Mouse (Mus musculus) hindbrain, embryonic 16.5 days (tissue): ENCODE measurements at regions not wholly inside any gene's neighbourhood (a gene's known extent, or its start where the extent isn't known, plus 50 kb on each side); places are given as distances from the start of the nearest gene placed in this dataset.
A peak's percentile ranks its signal among the peaks of the same experiment; 100 is the strongest.

ENCODE experiments used
- ATAC-seq: fragments of 200-750 bp; cut with Nextera tagmentation; 2 replicates; pipeline ENCODE4 v1.8.0; 2017; ENCODE audit warnings: moderate TSS enrichment, moderate library complexity
- H3K27ac ChIP-seq: fragments of 300-500 bp; sonication (generic); 2 replicates; pipeline ENCODE4 v1.5.1; 2014; ENCODE audit warnings: low read depth, mild to moderate bottlenecking, control low read depth, low read length, moderate library complexity
- H3K27me3 ChIP-seq: fragments of 300-500 bp; sonication (generic); replicated peaks from 2 replicates; pipeline ENCODE4 v1.6.1; 2014; ENCODE audit warnings: low read length; ENCODE audit not compliant: control insufficient read depth, insufficient read depth
- H3K36me3 ChIP-seq: fragments of 300-500 bp; sonication (generic); 2 replicates; pipeline ENCODE4 v1.6.1; 2014; ENCODE audit warnings: mild to moderate bottlenecking, low read length, moderate library complexity, mixed read lengths; ENCODE audit not compliant: control insufficient read depth, insufficient read depth
- H3K4me1 ChIP-seq: fragments of 300-500 bp; sonication (generic); 2 replicates; pipeline ENCODE4 v1.6.1; 2014; ENCODE audit warnings: low read depth, low read length; ENCODE audit not compliant: control insufficient read depth, insufficient read depth
- H3K4me2 ChIP-seq: fragments of 300-500 bp; sonication (generic); 2 replicates; pipeline ENCODE4 v1.6.1; 2014; ENCODE audit warnings: mild to moderate bottlenecking, low read length, control low read depth, moderate library complexity
- H3K4me3 ChIP-seq: fragments of 300-500 bp; sonication (generic); 2 replicates; pipeline ENCODE4 v1.5.1; 2014; ENCODE audit warnings: mild to moderate bottlenecking, low read length, control low read depth, moderate library complexity
- H3K9ac ChIP-seq: fragments of 300-500 bp; sonication (generic); 2 replicates; pipeline ENCODE4 v1.6.1; 2014; ENCODE audit warnings: low read depth, mild to moderate bottlenecking, control low read depth, low read length, moderate library complexity
- H3K9me3 ChIP-seq: fragments of 300-500 bp; sonication (generic); 2 replicates; pipeline ENCODE4 v1.6.1; 2014; ENCODE audit warnings: mild to moderate bottlenecking, low read length, moderate library complexity; ENCODE audit not compliant: control insufficient read depth
- WGBS: fragments of 180-500 bp; shearing (Covaris S2); extraction: QIAGEN DNeasy Blood & Tissue Kit; methylation state at CpG from one replicate; pipeline ENCODE4 v1.1.7; 2014; 5-methylcytosine and 5-hydroxymethylcytosine counted together

GRCm38 (mm10) chr10:9242596-9243280 is 356.9 kb upstream of the Sash1 start:
- Histone ChIP-seq H3K9me3 (no peaks in the 10 kb centered on the region), H3K4me3 (no peak overlapping the region), H3K9ac (no peak overlapping the region), H3K4me1 (0 out of 2 replicates have a peak, but pooled peaks cover 3% of the 10 kb centered on the region), H3K27ac (no peak overlapping the region), H3K36me3 (no peaks in the 10 kb centered on the region), H3K4me2 (no peak overlapping the region), H3K27me3 (no peaks in the 10 kb centered on the region)
- WGBS: 58% methylated on average over 7 of the region's 7 CpGs
- no peak; the same call in 1 of the 2 replicates for ATAC-seq

GRCm38 (mm10) chr10:9239956-9240355 is 354.1 kb upstream of the Sash1 start:
- no peak overlapping the region for H3K4me3 ChIP-seq
- H3K4me2 ChIP-seq: no peak overlapping the region
- 0 out of 2 replicates have a peak, but pooled peaks cover 3% of the 10 kb centered on the region for H3K4me1 ChIP-seq
- no peak overlapping the region for H3K27ac ChIP-seq
- H3K36me3 ChIP-seq: no peaks in the 10 kb centered on the region
- no peak overlapping the region for H3K9ac ChIP-seq
- H3K9me3 ChIP-seq: no peaks in the 10 kb centered on the region
- no peak for ATAC-seq
- 54% methylated on average over 6 of the region's 6 CpGs for WGBS
- no peaks in the 10 kb centered on the region for H3K27me3 ChIP-seq

DNA sequence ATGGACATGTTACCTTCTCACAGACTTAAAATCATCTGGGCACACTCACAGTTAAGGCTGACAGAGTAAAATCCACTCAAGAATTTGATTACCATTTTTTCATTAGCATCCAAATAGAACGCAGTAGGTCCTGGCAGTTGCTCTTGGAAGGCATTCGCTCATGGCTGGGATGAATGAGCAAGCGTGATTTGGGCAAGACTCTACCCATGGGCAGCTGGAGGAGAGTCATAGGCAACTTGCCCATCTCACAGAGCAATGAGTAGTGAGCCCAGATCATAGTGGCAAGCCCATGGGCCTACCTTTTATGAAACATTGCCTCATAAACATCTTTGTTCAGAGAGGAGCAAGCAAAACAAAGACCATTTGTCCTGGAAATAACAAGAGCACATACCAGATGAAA is 345.9 kb upstream of the Sash1 start:
- no peak overlapping the region for H3K9ac ChIP-seq
- H3K4me2 ChIP-seq: no peak overlapping the region
- H3K27me3 ChIP-seq: no peaks in the 10 kb centered on the region
- no peaks in the 10 kb centered on the region for H3K9me3 ChIP-seq
- H3K27ac ChIP-seq: no peak overlapping the region
- H3K4me1 ChIP-seq: no peaks in the 10 kb centered on the region
- no peaks in the 10 kb centered on the region for H3K36me3 ChIP-seq
- ATAC-seq: peak; percentile 80
- WGBS: 62% methylated on average over 3 of the region's 3 CpGs
- no peak overlapping the region for H3K4me3 ChIP-seq

DNA sequence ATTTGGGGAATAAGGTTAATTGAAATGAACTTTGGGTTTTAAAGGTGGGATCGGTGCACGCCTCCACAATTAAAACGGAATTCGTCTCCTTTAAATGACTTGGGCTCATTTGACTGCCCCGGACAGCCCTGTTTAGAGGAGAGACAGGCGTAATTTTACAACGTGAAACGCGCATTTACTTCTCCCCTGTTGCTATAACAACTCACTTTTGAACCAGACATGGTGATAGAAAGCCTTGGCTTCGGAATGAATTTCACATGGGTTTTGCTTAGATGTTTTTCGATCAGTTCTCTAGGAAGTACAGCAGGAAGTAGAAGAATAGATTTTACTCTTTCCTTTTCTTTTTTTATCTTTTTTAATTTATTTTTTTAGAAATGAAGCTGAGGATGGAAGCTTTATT is 343.2 kb upstream of the Sash1 start:
- no peak overlapping the region for H3K4me2 ChIP-seq
- H3K27ac ChIP-seq: no peak overlapping the region
- no peaks in the 10 kb centered on the region for H3K9me3 ChIP-seq
- H3K9ac ChIP-seq: no peak overlapping the region
- H3K4me1 ChIP-seq: no peaks in the 10 kb centered on the region
- no peaks in the 10 kb centered on the region for H3K36me3 ChIP-seq
- no peak overlapping the region for H3K4me3 ChIP-seq
- no peaks in the 10 kb centered on the region for H3K27me3 ChIP-seq
- 75% methylated on average over 11 of the region's 11 CpGs for WGBS
- no peak for ATAC-seq

- H3K27me3 ChIP-seq: no peaks in the 10 kb centered on the region
- H3K9me3 ChIP-seq: no peaks in the 10 kb centered on the region
- H3K36me3 ChIP-seq: no peaks in the 10 kb centered on the region
- 6% methylated on average over 1 of the region's 1 CpGs for WGBS
- no peak overlapping the region for H3K27ac ChIP-seq
- no peak overlapping the region for H3K4me3 ChIP-seq
- H3K4me1 ChIP-seq: no peaks in the 10 kb centered on the region
- H3K9ac ChIP-seq: no peak overlapping the region
- no peak overlapping the region for H3K4me2 ChIP-seq
- no peak for ATAC-seq
Observed at GRCm38 (mm10) chr10:9227361-9227760, 341.5 kb upstream of the Sash1 start.

DNA sequence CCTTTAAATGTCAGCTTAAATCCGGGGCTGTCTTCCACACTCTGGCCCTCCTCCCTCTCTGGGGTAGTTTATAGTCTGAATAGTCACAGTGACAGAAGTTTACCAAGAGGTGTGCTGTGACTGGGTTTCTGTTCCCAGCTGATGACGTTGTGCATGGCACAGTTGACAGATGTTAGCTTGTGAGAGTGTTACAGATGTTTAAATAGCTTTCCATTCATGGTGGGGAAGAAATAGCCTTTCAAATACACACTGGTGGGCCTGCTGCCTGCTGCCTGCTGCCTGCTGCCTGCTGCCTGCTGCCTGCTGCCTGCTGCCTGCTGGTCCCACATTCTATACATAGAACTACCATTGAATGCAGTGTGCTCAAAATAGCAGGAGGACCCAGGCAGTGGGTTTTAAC is 324.8 kb upstream of the Sash1 start:
- peak; percentile 61; the same call in 1 of the 2 replicates for ATAC-seq
- H3K27ac ChIP-seq: no peak overlapping the region
- no peaks in the 10 kb centered on the region for H3K4me1 ChIP-seq
- no peak overlapping the region for H3K9ac ChIP-seq
- no peak overlapping the region for H3K4me2 ChIP-seq
- 8% methylated on average over 2 of the region's 2 CpGs for whole genome bisulfite sequencing
- no peaks in the 10 kb centered on the region for H3K36me3 ChIP-seq
- no peaks in the 10 kb centered on the region for H3K27me3 ChIP-seq
- H3K9me3 ChIP-seq: no peaks in the 10 kb centered on the region
- no peak overlapping the region for H3K4me3 ChIP-seq

DNA sequence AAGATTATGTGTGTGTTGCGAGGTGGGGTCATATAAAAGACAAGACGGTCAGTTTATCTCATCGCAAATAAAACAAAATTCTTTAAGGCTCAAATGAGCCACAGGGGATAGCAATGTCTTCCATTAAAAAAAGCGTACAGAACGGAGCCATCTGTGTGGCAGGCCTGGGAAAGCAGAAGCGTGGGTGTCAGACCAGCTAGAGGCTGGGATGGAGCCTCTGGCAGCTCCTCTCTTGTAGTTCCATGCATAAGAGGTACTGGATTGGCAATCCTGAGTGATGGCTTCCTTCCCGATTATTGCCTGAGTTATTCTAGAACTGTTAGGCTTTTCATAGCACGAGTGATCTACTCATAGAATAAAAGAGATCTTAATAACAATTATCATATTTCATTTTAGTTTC is 318.2 kb upstream of the Sash1 start:
- 86% methylated on average over 8 of the region's 8 CpGs for WGBS
- no peaks in the 10 kb centered on the region for H3K4me1 ChIP-seq
- H3K36me3 ChIP-seq: no peaks in the 10 kb centered on the region
- H3K4me3 ChIP-seq: no peak overlapping the region
- no peak overlapping the region for H3K4me2 ChIP-seq
- no peak for ATAC-seq
- no peak overlapping the region for H3K9ac ChIP-seq
- H3K9me3 ChIP-seq: no peaks in the 10 kb centered on the region
- H3K27ac ChIP-seq: no peak overlapping the region
- H3K27me3 ChIP-seq: no peaks in the 10 kb centered on the region

DNA sequence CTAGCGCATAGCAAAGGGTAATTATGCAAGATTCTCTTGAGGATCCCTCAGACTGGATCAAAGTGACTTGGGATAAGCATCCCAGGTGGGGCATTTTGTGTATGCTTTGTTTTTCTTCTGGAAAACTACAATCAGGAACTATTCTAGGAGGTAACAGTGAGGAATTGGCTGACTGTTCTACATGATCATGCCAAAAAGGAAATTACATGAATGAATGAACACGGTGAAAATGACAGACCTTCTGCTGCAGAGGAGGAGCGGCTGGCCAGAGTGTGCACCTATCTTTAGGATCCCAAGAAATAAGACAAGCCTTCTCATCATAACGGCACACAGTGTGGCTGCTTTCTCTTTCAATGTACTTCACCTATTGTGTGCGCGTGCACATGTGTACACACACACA is 317.5 kb upstream of the Sash1 start:
- H3K9me3 ChIP-seq: no peaks in the 10 kb centered on the region
- H3K27me3 ChIP-seq: no peaks in the 10 kb centered on the region
- no peak overlapping the region for H3K9ac ChIP-seq
- no peak overlapping the region for H3K4me2 ChIP-seq
- H3K4me3 ChIP-seq: no peak overlapping the region
- H3K4me1 ChIP-seq: no peaks in the 10 kb centered on the region
- H3K27ac ChIP-seq: no peak overlapping the region
- 83% methylated on average over 6 of the region's 6 CpGs for WGBS
- ATAC-seq: no peak
- no peaks in the 10 kb centered on the region for H3K36me3 ChIP-seq

- no peaks in the 10 kb centered on the region for H3K4me1 ChIP-seq
- no peak overlapping the region for H3K9ac ChIP-seq
- H3K4me3 ChIP-seq: no peak overlapping the region
- no peaks in the 10 kb centered on the region for H3K9me3 ChIP-seq
- H3K27ac ChIP-seq: no peak overlapping the region
- no peak for ATAC-seq
- no peaks in the 10 kb centered on the region for H3K27me3 ChIP-seq
- no peaks in the 10 kb centered on the region for H3K36me3 ChIP-seq
- 55% methylated on average over 1 of the region's 1 CpGs for WGBS
- no peak overlapping the region for H3K4me2 ChIP-seq
Observed at GRCm38 (mm10) chr10:9202922-9203321, 317.1 kb upstream of the Sash1 start.

- Histone ChIP-seq H3K27me3 (no peaks in the 10 kb centered on the region), H3K4me3 (no peak overlapping the region), H3K4me1 (no peaks in the 10 kb centered on the region), H3K9ac (no peak overlapping the region), H3K36me3 (no peaks in the 10 kb centered on the region), H3K4me2 (no peak overlapping the region), H3K27ac (no peak overlapping the region), H3K9me3 (no peaks in the 10 kb centered on the region)
- ATAC-seq: no peak
- WGBS: 73% methylated on average over 3 of the region's 3 CpGs
Observed at GRCm38 (mm10) chr10:9174997-9175396, 289.1 kb upstream of the Sash1 start.
